Mouse (Mus musculus): ENCODE measurements around the gene Cdca5.

DNA sequence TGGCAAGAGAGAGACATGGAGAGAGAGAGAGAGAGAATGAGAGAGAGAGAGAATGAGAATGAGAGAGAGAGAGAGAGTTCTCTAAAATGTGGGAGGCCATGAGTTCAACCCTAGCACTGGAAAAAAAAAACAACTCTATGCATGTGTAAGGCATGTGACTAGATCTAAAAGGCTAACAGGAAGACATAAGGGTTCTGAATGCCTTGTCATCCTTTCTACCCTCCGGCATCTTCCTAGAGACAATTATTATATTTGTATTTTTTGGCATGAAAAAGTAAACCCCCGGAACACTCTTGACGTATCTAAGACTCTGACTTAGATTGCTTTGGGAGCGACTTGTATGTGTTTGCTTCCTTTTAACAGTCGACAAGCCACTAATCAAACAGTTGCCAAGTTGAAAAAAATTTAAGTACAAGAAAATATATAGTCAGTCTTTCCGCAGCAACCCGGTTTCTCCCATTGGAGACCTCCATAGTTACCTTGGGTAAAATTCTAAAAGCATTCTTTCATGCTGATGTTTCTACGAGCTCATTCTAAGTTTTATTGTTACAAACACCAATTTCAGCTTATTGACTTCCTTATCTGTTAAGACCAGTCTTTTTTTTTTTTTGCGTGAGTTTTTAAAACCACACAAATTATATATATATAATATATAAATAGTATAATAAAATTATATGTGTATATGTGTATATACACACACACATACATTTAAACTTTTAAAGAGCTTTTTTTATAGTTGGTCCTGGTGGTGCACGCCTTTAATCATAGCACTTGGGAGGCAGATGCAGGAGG is 42.2 kb downstream of the Cdca5 start:
- TF ChIP-seq POLR2A (IDR thresholded peaks at IDR 0.05; ENCODE audit: insufficient read depth, low read depth, low read length) (no peak), CTCF (IDR thresholded peaks at IDR 0.05; ENCODE audit: insufficient read depth, low read depth, low read length) (no peak)
